Mouse (Mus musculus): ENCODE results near the gene Osbp2.

- no peak for TF ChIP-seq CTCF (IDR thresholded peaks at IDR 0.05; ENCODE audit: extremely low read depth, insufficient read length, insufficient replicate concordance, low read depth, low read length)
- no peak for TF ChIP-seq POLR2A (IDR thresholded peaks at IDR 0.05; ENCODE audit: low read depth, low read length)
Observed at GRCm38 (mm10) chr11:3850746-3851277, 12.9 kb downstream of the Osbp2 start.

Measured in small intestine, adult 2 months (tissue).